8 mouse cellular contexts compared by ENCODE assay signal in genomic region chrX:36329040-36329649, GRCm38 (mm10). TPM values are rescaled to one million over a fixed set of nuclear protein-coding genes. Genes with fewer than 3 reads are reported as not detected.
DNase-seq lines count a peak whose midpoint lies in the region; ATAC-seq and TF ChIP-seq lines count a peak whose summit lies in the region.

No protein-coding gene starts in this region.

- WGBS in spleen, adult 2 months: 31% methylated on average over 61 of the region's 66 CpGs
- WGBS in forebrain, embryonic 16.5 days: 17% methylated on average over 49 of the region's 66 CpGs
- WGBS in intestine, embryonic 16.5 days: 11% methylated on average over 51 of the region's 66 CpGs
- 19% methylated on average over 53 of the region's 66 CpGs for WGBS in liver, embryonic 15.5 days (ENCODE audit: insufficient replicate concordance)
- WGBS in neural tube, embryonic 15.5 days: 25% methylated on average over 48 of the region's 66 CpGs

- no peaks in the 10 kb centered on the region; the same call in 1 of the 2 replicates for H3K9me3 ChIP-seq in forebrain, embryonic 16.5 days (ENCODE audit: control insufficient read depth, low read length)
- no peaks in the 10 kb centered on the region for H3K9me3 ChIP-seq in intestine, embryonic 16.5 days (ENCODE audit: control insufficient read depth, low read length)
- no peaks in the 10 kb centered on the region for H3K9me3 ChIP-seq in liver, embryonic 15.5 days (replicated peaks)
- no peaks in the 10 kb centered on the region for H3K9me3 ChIP-seq in neural tube, embryonic 15.5 days (replicated peaks)

- peak; percentile 22; the same call in 1 of the 2 replicates for ATAC-seq in forebrain, embryonic 16.5 days
- ATAC-seq in intestine, embryonic 16.5 days: peak; percentile 55
- ATAC-seq in liver, embryonic 15.5 days (ENCODE audit: insufficient read depth): peak; percentile 32; the same call in 1 of the 2 replicates
- peak; percentile 40; the same call in 1 of the 2 replicates for ATAC-seq in neural tube, embryonic 15.5 days (ENCODE audit: low FRiP score)

- TF ChIP-seq POLR2A in spleen, adult 2 months (IDR thresholded peaks at IDR 0.05; ENCODE audit: low read depth, low read length): no peak

- no peak for DNase-seq in spleen, adult 2 months (ENCODE audit: low read depth in 1 of 2, low spot score in 2 of 2)
- no peak for DNase-seq in spleen, postnatal 10 days (ENCODE audit: low spot score in 2 of 2)
- peak; percentile 29 for DNase-seq in cerebellum, adult 11 months
- DNase-seq in frontal cortex, postnatal 14 days (ENCODE audit: low spot score in 2 of 2): no peak

- H3K4me1 ChIP-seq in spleen, adult 2 months (ENCODE audit: control insufficient read depth, insufficient read depth, insufficient read length): peaks cover 5% of the 10 kb centered on the region
- H3K4me1 ChIP-seq in forebrain, embryonic 16.5 days (replicated peaks; ENCODE audit: control insufficient read depth, insufficient read depth, low read length): peaks cover 7% of the 10 kb centered on the region; the same call in 1 of the 2 replicates
- no peaks in the 10 kb centered on the region for H3K4me1 ChIP-seq in intestine, embryonic 16.5 days (ENCODE audit: control insufficient read depth, insufficient read depth, low read length)
- H3K4me1 ChIP-seq in liver, embryonic 15.5 days (replicated peaks): no peaks in the 10 kb centered on the region
- peaks cover 11% of the 10 kb centered on the region for H3K4me1 ChIP-seq in neural tube, embryonic 15.5 days

- TF ChIP-seq CTCF in spleen, adult 2 months (IDR thresholded peaks at IDR 0.05; ENCODE audit: extremely low read depth, insufficient read depth, insufficient read length, insufficient replicate concordance): no peak

- peak overlapping the region; percentile 51; the same call in 1 of the 2 replicates for H3K4me3 ChIP-seq in spleen, adult 2 months (ENCODE audit: extremely low read depth, insufficient read depth, insufficient read length)
- H3K4me3 ChIP-seq in forebrain, embryonic 16.5 days (replicated peaks; ENCODE audit: low read length): peak overlapping the region; percentile 52
- H3K4me3 ChIP-seq in intestine, embryonic 16.5 days (ENCODE audit: low read length): peak overlapping the region; percentile 51
- H3K4me3 ChIP-seq in liver, embryonic 15.5 days (replicated peaks): peak overlapping the region; percentile 47
- peak overlapping the region; percentile 45 for H3K4me3 ChIP-seq in neural tube, embryonic 15.5 days (replicated peaks)

- no peaks in the 10 kb centered on the region for H3K36me3 ChIP-seq in spleen, adult 2 months (ENCODE audit: control insufficient read depth, insufficient read depth, low read length)
- no peaks in the 10 kb centered on the region for H3K36me3 ChIP-seq in forebrain, embryonic 16.5 days (ENCODE audit: control insufficient read depth, insufficient read depth)
- H3K36me3 ChIP-seq in intestine, embryonic 16.5 days (ENCODE audit: control insufficient read depth, insufficient read depth, low read length): no peaks in the 10 kb centered on the region
- H3K36me3 ChIP-seq in liver, embryonic 15.5 days (replicated peaks): no peaks in the 10 kb centered on the region
- H3K36me3 ChIP-seq in neural tube, embryonic 15.5 days: no peaks in the 10 kb centered on the region

- peaks cover 2% of the 10 kb centered on the region; the same call in 1 of the 2 replicates for H3K27me3 ChIP-seq in spleen, adult 2 months (ENCODE audit: control insufficient read depth, insufficient read depth, low read length)
- H3K27me3 ChIP-seq in forebrain, embryonic 16.5 days (replicated peaks; ENCODE audit: control insufficient read depth, insufficient read depth, low read length): peaks cover 3% of the 10 kb centered on the region; the same call in 1 of the 2 replicates
- peaks cover 5% of the 10 kb centered on the region for H3K27me3 ChIP-seq in intestine, embryonic 16.5 days (replicated peaks; ENCODE audit: control insufficient read depth, insufficient read depth, low read length)
- H3K27me3 ChIP-seq in liver, embryonic 15.5 days: peaks cover 53% of the 10 kb centered on the region
- peaks cover 3% of the 10 kb centered on the region; the same call in 1 of the 2 replicates for H3K27me3 ChIP-seq in neural tube, embryonic 15.5 days (replicated peaks)

- peak overlapping the region; percentile 81 for H3K4me2 ChIP-seq in forebrain, embryonic 16.5 days (ENCODE audit: low read length)
- H3K4me2 ChIP-seq in intestine, embryonic 16.5 days (ENCODE audit: low read depth, low read length): peak overlapping the region; percentile 81
- peak overlapping the region; percentile 56 for H3K4me2 ChIP-seq in liver, embryonic 15.5 days
- H3K4me2 ChIP-seq in neural tube, embryonic 15.5 days: peak overlapping the region; percentile 88

- H3K27ac ChIP-seq in spleen, adult 2 months (ENCODE audit: insufficient read depth, low read length): no peak overlapping the region
- no peak overlapping the region for H3K27ac ChIP-seq in forebrain, embryonic 16.5 days (ENCODE audit: low read length)
- no peak overlapping the region for H3K27ac ChIP-seq in intestine, embryonic 16.5 days (ENCODE audit: low read length)
- H3K27ac ChIP-seq in liver, embryonic 15.5 days (replicated peaks): no peak overlapping the region
- no peak overlapping the region for H3K27ac ChIP-seq in neural tube, embryonic 15.5 days (replicated peaks)

- H3K9ac ChIP-seq in forebrain, embryonic 16.5 days (replicated peaks; ENCODE audit: low read depth, low read length): peak overlapping the region; percentile 37; the same call in 1 of the 2 replicates
- H3K9ac ChIP-seq in intestine, embryonic 16.5 days (ENCODE audit: low read depth, low read length): peak overlapping the region; percentile 60
- H3K9ac ChIP-seq in liver, embryonic 15.5 days: no peak overlapping the region
- 0 out of 2 replicates have a peak overlapping the region, but pooled peaks have one; percentile 5 for H3K9ac ChIP-seq in neural tube, embryonic 15.5 days (replicated peaks)

RNA-seq across cellular contexts. Expression of gene Lonrf3, which starts 1.0 kb away (rescaled TPM):
- polyA plus RNA-seq in spleen, adult 2 months (2012; rRNA removed): 0.13 and 0.23 TPM in 2 replicates
- polyA plus RNA-seq in forebrain, embryonic 16.5 days (2015; fragmentation: Nextera tagmentation; extraction: Ambion mirVana): 0.66 and 0.77 TPM in 2 replicates
- 0.49 and 0.66 TPM in 2 replicates for polyA plus RNA-seq in intestine, embryonic 16.5 days (2015; fragmentation: Nextera tagmentation; extraction: Ambion mirVana)
- polyA plus RNA-seq in liver, embryonic 15.5 days (2015; fragmentation: Nextera tagmentation; extraction: Ambion mirVana): 0.33 and 0.55 TPM in 2 replicates
- 0.23 and 0.29 TPM in 2 replicates for polyA plus RNA-seq in neural tube, embryonic 15.5 days (2015; fragmentation: Nextera tagmentation; extraction: Ambion mirVana)
